Mouse (Mus musculus) erythroblast, embryonic 14.5 days (primary cell): ENCODE measurements at regions not wholly inside any gene's neighbourhood (a gene's known extent, or its start where the extent isn't known, plus 50 kb on each side); places are given as distances from the start of the nearest gene placed in this dataset.

ENCODE experiments used
- H3K27me3 ChIP-seq: 2 replicates; pipeline ENCODE4 v1.6.1; 2012; ENCODE audit warnings: inconsistent platforms; ENCODE audit not compliant: control insufficient read depth
- H3K36me3 ChIP-seq: 2 replicates; pipeline ENCODE4 v1.6.1; 2012; ENCODE audit warnings: mild to moderate bottlenecking, inconsistent platforms; ENCODE audit not compliant: control insufficient read depth
- H3K4me1 ChIP-seq: 2 replicates; pipeline ENCODE4 v1.6.1; 2012; ENCODE audit warnings: inconsistent platforms; ENCODE audit not compliant: control insufficient read depth
- H3K4me3 ChIP-seq: replicated peaks from 2 replicates; pipeline ENCODE3; 2012; ENCODE audit warnings: moderate library complexity, mild to moderate bottlenecking, inconsistent platforms
- H3K9me3 ChIP-seq: 2 replicates; pipeline ENCODE4 v1.6.1; 2012; ENCODE audit warnings: low read length, inconsistent platforms, mixed read lengths; ENCODE audit not compliant: control insufficient read depth
- GATA1 ChIP-seq: IDR thresholded peaks from 2 replicates; pipeline ENCODE4 v1.6.1; 2012; ENCODE audit warnings: low read length, inconsistent platforms, mixed read lengths
- TAL1 ChIP-seq: IDR thresholded peaks from 3 replicates; pipeline ENCODE4 v1.6.1; 2012; ENCODE audit warnings: low read length, inconsistent platforms, mixed read lengths

- no peak for TF ChIP-seq TAL1
- TF ChIP-seq GATA1, result no peak
- H3K36me3 ChIP-seq, result no peaks in the 10 kb centered on the region
- no peaks in the 10 kb centered on the region for H3K27me3 ChIP-seq
- H3K4me3 ChIP-seq, result no peak overlapping the region
- H3K4me1 ChIP-seq, result no peaks in the 10 kb centered on the region
- no peaks in the 10 kb centered on the region for H3K9me3 ChIP-seq
Measured at GRCm38 (mm10) chr4:89012681-89013353, 124.1 kb upstream of the Mtap start.

- no peaks in the 10 kb centered on the region for H3K9me3 ChIP-seq
- no peaks in the 10 kb centered on the region for H3K4me1 ChIP-seq
- H3K4me3 ChIP-seq, result no peak overlapping the region
- TF ChIP-seq GATA1 (no peak), TAL1 (no peak)
- H3K27me3 ChIP-seq, result no peaks in the 10 kb centered on the region
- H3K36me3 ChIP-seq, result no peaks in the 10 kb centered on the region
Measured at GRCm38 (mm10) chr4:89008561-89008960, 128.4 kb upstream of the Mtap start.

GRCm38 (mm10) chr4:89001470-89001869 lies 121.5 kb upstream of the Ifne start:
- no peaks in the 10 kb centered on the region for H3K27me3 ChIP-seq
- no peak for TF ChIP-seq TAL1
- TF ChIP-seq GATA1, result no peak
- no peaks in the 10 kb centered on the region for H3K36me3 ChIP-seq
- no peaks in the 10 kb centered on the region for H3K9me3 ChIP-seq
- H3K4me1 ChIP-seq, result no peaks in the 10 kb centered on the region
- no peak overlapping the region for H3K4me3 ChIP-seq

GRCm38 (mm10) chr4:89000855-89001254 lies 120.9 kb upstream of the Ifne start:
- TF ChIP-seq TAL1, result no peak
- TF ChIP-seq GATA1, result no peak
- no peaks in the 10 kb centered on the region for H3K36me3 ChIP-seq
- H3K4me1 ChIP-seq, result no peaks in the 10 kb centered on the region
- H3K4me3 ChIP-seq, result no peak overlapping the region
- H3K9me3 ChIP-seq, result no peaks in the 10 kb centered on the region
- H3K27me3 ChIP-seq, result no peaks in the 10 kb centered on the region

- no peaks in the 10 kb centered on the region for H3K9me3 ChIP-seq
- no peak overlapping the region for H3K4me3 ChIP-seq
- no peaks in the 10 kb centered on the region for H3K36me3 ChIP-seq
- TF ChIP-seq TAL1 (no peak), GATA1 (no peak)
- H3K4me1 ChIP-seq, result no peaks in the 10 kb centered on the region
- no peaks in the 10 kb centered on the region for H3K27me3 ChIP-seq
Measured at GRCm38 (mm10) chr4:89000200-89000599, 120.2 kb upstream of the Ifne start.

GRCm38 (mm10) chr4:88998286-88998685 lies 118.3 kb upstream of the Ifne start:
- Histone ChIP-seq H3K9me3 (no peaks in the 10 kb centered on the region), H3K27me3 (no peaks in the 10 kb centered on the region), H3K4me1 (no peaks in the 10 kb centered on the region), H3K4me3 (no peak overlapping the region), H3K36me3 (no peaks in the 10 kb centered on the region)
- TF ChIP-seq TAL1 (no peak), GATA1 (no peak)

- TF ChIP-seq TAL1 (no peak), GATA1 (no peak)
- H3K9me3 ChIP-seq, result no peaks in the 10 kb centered on the region
- H3K36me3 ChIP-seq, result no peaks in the 10 kb centered on the region
- no peak overlapping the region for H3K4me3 ChIP-seq
- no peaks in the 10 kb centered on the region for H3K27me3 ChIP-seq
- H3K4me1 ChIP-seq, result no peaks in the 10 kb centered on the region
Measured at GRCm38 (mm10) chr4:88995129-88995919, 115.3 kb upstream of the Ifne start.

- Histone ChIP-seq H3K4me3 (no peak overlapping the region), H3K27me3 (no peaks in the 10 kb centered on the region), H3K4me1 (no peaks in the 10 kb centered on the region), H3K36me3 (no peaks in the 10 kb centered on the region), H3K9me3 (no peaks in the 10 kb centered on the region)
- TF ChIP-seq GATA1, result no peak
- no peak for TF ChIP-seq TAL1
Measured at GRCm38 (mm10) chr4:88994486-88994885, 114.5 kb upstream of the Ifne start.

- Histone ChIP-seq H3K36me3 (no peaks in the 10 kb centered on the region), H3K4me3 (no peak overlapping the region), H3K4me1 (no peaks in the 10 kb centered on the region), H3K27me3 (no peaks in the 10 kb centered on the region), H3K9me3 (no peaks in the 10 kb centered on the region)
- TF ChIP-seq GATA1 (no peak), TAL1 (no peak)
Measured at GRCm38 (mm10) chr4:88992498-88992897, 112.5 kb upstream of the Ifne start.
